ENCODE assay signal across 27 mouse cellular contexts in the genomic region with DNA sequence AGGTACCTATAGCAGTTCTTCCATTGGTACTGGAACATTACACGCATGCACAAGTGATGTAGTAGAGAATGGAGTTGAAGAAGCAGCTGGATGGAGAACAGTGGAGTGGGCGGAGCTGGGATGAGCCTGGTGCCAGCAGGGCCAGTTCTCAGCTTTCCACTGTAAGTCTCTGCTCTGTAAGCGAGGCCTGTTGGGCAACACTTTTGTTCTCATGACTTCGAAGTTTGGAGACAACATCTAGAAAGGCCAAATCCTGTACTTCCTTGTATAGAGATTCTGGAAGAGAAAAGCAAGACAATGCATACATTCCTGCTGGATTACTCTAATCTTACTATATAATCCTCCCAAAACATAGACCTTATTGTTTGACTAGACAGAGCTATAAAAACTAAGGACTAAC.
DNase-seq lines count a peak whose midpoint lies in the region; ATAC-seq and TF ChIP-seq lines count a peak whose summit lies in the region.
"Had no signal": no experiment of that assay in that cellular context is flagged by ENCODE, and none has a peak within 500 bp of the region (broad histone marks: within the 10 kb centered on the region; RNA-seq: fewer than 3 reads in every experiment).

No protein-coding gene starts in this region.

- no peak overlapping the region for H3K4me3 ChIP-seq in hindbrain, postnatal 0 days (ENCODE audit: low read length)
- H3K4me3 ChIP-seq: embryonic facial prominence, embryonic 13.5 days; embryonic facial prominence, embryonic 15.5 days; erythroblast, embryonic 14.5 days; forebrain, embryonic 12.5 days had no signal

- no peaks in the 10 kb centered on the region for H3K9me3 ChIP-seq in hindbrain, postnatal 0 days (ENCODE audit: low read length)
- H3K9me3 ChIP-seq: embryonic facial prominence, embryonic 13.5 days; embryonic facial prominence, embryonic 15.5 days; forebrain, embryonic 12.5 days; G1E had no signal

- peaks cover 7% of the 10 kb centered on the region; the same call in 1 of the 2 replicates for H3K36me3 ChIP-seq in hindbrain, postnatal 0 days (ENCODE audit: insufficient read depth, low read length)

- WGBS in hindbrain, postnatal 0 days, result 88% methylated on average over 4 of the region's 4 CpGs

- no peaks in the 10 kb centered on the region for H3K4me1 ChIP-seq in hindbrain, postnatal 0 days (ENCODE audit: insufficient read depth, low read length)
- H3K4me1 ChIP-seq: embryonic facial prominence, embryonic 13.5 days; forebrain, embryonic 12.5 days had no signal

- no peaks in the 10 kb centered on the region for H3K27me3 ChIP-seq in hindbrain, postnatal 0 days (ENCODE audit: insufficient read depth, low read length)
- H3K27me3 ChIP-seq: CH12.LX; embryonic facial prominence, embryonic 13.5 days; embryonic facial prominence, embryonic 15.5 days; forebrain, embryonic 12.5 days; Patski had no signal

- peak; percentile 36; the same call in 1 of the 2 replicates for ATAC-seq in frontal cortex, adult (ENCODE audit: low TSS enrichment)
- no peak for ATAC-seq in hindbrain, postnatal 0 days
- ATAC-seq: activated CD4-positive, CD25-positive, alpha-beta regulatory T cell, adult 4 months; CD4-positive, CD25-positive, alpha-beta regulatory T cell, adult 4 months; forebrain, embryonic 14.5 days; forebrain, embryonic 16.5 days; Patski had no signal

- no peak for TF ChIP-seq CTCF in hindbrain, postnatal 0 days (IDR thresholded peaks at IDR 0.05; ENCODE audit: low read depth)

- no peak overlapping the region for H3K9ac ChIP-seq in hindbrain, postnatal 0 days (replicated peaks; ENCODE audit: low read length)
- H3K9ac ChIP-seq: embryonic facial prominence, embryonic 13.5 days; embryonic facial prominence, embryonic 15.5 days; forebrain, embryonic 12.5 days had no signal

- H3K4me2 ChIP-seq in hindbrain, postnatal 0 days (ENCODE audit: low read depth, low read length), result no peak overlapping the region
- H3K4me2 ChIP-seq: embryonic facial prominence, embryonic 13.5 days; embryonic facial prominence, embryonic 15.5 days; forebrain, embryonic 12.5 days had no signal

- no peak overlapping the region for H3K27ac ChIP-seq in hindbrain, postnatal 0 days
- H3K27ac ChIP-seq: embryonic facial prominence, embryonic 13.5 days; embryonic facial prominence, embryonic 15.5 days; forebrain, embryonic 12.5 days had no signal

- DNase-seq in frontal cortex, postnatal 36 days (ENCODE audit: low spot score in 2 of 2), result no peak
- peak; percentile 21 for DNase-seq in adipocyte (ENCODE audit: low spot score)
- DNase-seq in gonadal fat pad, adult 2 months (ENCODE audit: low read depth), result peak; percentile 74
- DNase-seq in hindbrain, postnatal 0 days (ENCODE audit: low spot score), result no peak
- DNase-seq: adrenal gland, adult 2 months; adrenal gland, postnatal 10 days; adrenal gland, postnatal 25 days; B cell, adult 2 months; cerebellum, adult 11 months; cerebellum, adult 18-20 months; cerebellum, adult 8-10 months; cerebellum, adult 9-11 months; cerebellum, postnatal 14 days; cerebellum, postnatal 36 days; embryo, embryonic 11 days had no signal

Comparison
In these comparisons a context has a peak if more than half of its experiments do, and no peak if none do; other contexts are left out.
1. DNase-seq: peak in adipocyte (single experiment) and gonadal fat pad, adult 2 months (single experiment); none in frontal cortex, postnatal 36 days (0 of 2) and hindbrain, postnatal 0 days (single experiment).